Mouse (Mus musculus): Measurements from ENCODE around the gene Gm20388.

DNA sequence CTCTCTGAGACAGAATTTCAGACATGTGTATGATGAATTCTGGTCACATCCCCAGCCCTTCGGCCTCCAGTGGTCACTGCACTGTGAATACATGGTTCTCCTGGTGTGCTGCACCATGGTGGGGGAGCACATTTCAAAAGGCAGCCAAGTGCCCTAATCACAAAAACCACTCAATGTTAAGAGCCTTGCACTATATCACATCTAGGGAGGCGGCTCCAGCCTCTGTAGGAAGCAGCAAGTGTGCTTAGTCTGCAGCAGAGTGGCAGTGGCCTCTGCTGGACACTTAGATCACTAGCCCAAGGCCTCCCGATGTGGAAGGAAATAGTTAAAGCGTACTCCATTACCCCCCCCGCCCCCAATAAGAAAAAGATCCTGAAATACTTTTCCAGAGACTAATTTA, 2988.4 kb downstream of the Gm20388 start:
- TF ChIP-seq POLR2A (IDR thresholded peaks at IDR 0.05; ENCODE audit: insufficient read depth, low read length) (no peak), CTCF (IDR thresholded peaks at IDR 0.05; ENCODE audit: low read depth, low read length) (no peak), EP300 (IDR thresholded peaks at IDR 0.05; ENCODE audit: insufficient read depth, low read depth, low read length) (no peak)

Data from ES-Bruce4 (cell line).